Mouse (Mus musculus) midbrain, postnatal 0 days (tissue): ENCODE data around the gene Evx1. TPM values are rescaled to one million over a fixed set of nuclear protein-coding genes. Genes with fewer than 3 reads are reported as not detected.

Source experiments
- ATAC-seq: fragments of 200-750 bp; cut with Nextera tagmentation; 2 replicates; pipeline ENCODE4 v1.8.0; 2017; ENCODE audit warnings: moderate number of reproducible peaks, mild to moderate bottlenecking, moderate TSS enrichment, moderate library complexity; ENCODE audit not compliant: low FRiP score
- DNase-seq: peaks from one replicate; pipeline ENCODE4 v3.0.0-alpha.2; 2015; ENCODE audit warnings: low spot score
- H3K27ac ChIP-seq: fragments of 300-500 bp; sonication (generic); 2 replicates; pipeline ENCODE4 v1.5.1; 2014; ENCODE audit warnings: low read depth, mild to moderate bottlenecking, low read length, mixed read lengths
- H3K27me3 ChIP-seq: fragments of 300-500 bp; sonication (generic); 2 replicates; pipeline ENCODE4 v1.6.1; 2014; ENCODE audit warnings: low read length, control low read depth, mixed read lengths; ENCODE audit not compliant: insufficient read depth
- H3K36me3 ChIP-seq: fragments of 300-500 bp; sonication (generic); 2 replicates; pipeline ENCODE4 v1.6.1; 2014; ENCODE audit warnings: low read length, control low read depth, mixed read lengths; ENCODE audit not compliant: insufficient read depth
- H3K4me1 ChIP-seq: fragments of 300-500 bp; sonication (generic); 2 replicates; pipeline ENCODE4 v1.6.1; 2014; ENCODE audit warnings: mild to moderate bottlenecking, control low read depth, antibody characterized with exemption, low read length, mixed read lengths; ENCODE audit not compliant: insufficient read depth
- H3K4me2 ChIP-seq: fragments of 300-500 bp; sonication (generic); 2 replicates; pipeline ENCODE4 v1.6.1; 2014; ENCODE audit warnings: low read depth, mild to moderate bottlenecking, low read length, mixed read lengths; ENCODE audit not compliant: poor library complexity, severe bottlenecking
- H3K4me3 ChIP-seq: fragments of 300-500 bp; sonication (generic); 2 replicates; pipeline ENCODE4 v1.5.1; 2014; ENCODE audit warnings: low read depth, mild to moderate bottlenecking, low read length, moderate library complexity
- H3K9ac ChIP-seq: fragments of 300-500 bp; sonication (generic); replicated peaks from 2 replicates; pipeline ENCODE4 v1.6.1; 2014; ENCODE audit warnings: mild to moderate bottlenecking, low read length, moderate library complexity, mixed read lengths; ENCODE audit not compliant: poor library complexity, severe bottlenecking
- H3K9me3 ChIP-seq: fragments of 300-500 bp; sonication (generic); 2 replicates; pipeline ENCODE4 v1.6.1; 2016; ENCODE audit warnings: low read length, control low read depth
- CTCF ChIP-seq: IDR thresholded peaks from 2 replicates; pipeline ENCODE4 v1.5.1; 2016; ENCODE audit warnings: antibody characterized with exemption, mild to moderate bottlenecking
- WGBS: fragments of 180-500 bp; shearing (Covaris S2); extraction: QIAGEN DNeasy Blood & Tissue Kit; methylation state at CpG from one replicate; pipeline ENCODE4 v1.1.7; 2014; 5-methylcytosine and 5-hydroxymethylcytosine counted together
- polyA plus RNA-seq: library from polyadenylated mRNA; unstranded; fragments of >200 nt; fragmentation: Nextera tagmentation; extraction: Ambion mirVana; gene quantifications from 2 replicates; pipeline ENCODE4 v1.2.1, GENCODE M21; 2015
- total RNA-seq: library from RNA; depleted of rRNA; stranded (reverse); fragments of >200 nt; gene quantifications from 2 replicates; pipeline ENCODE4 v1.2.3, GENCODE M21; 2014

Evx1 gene
- total and polyA plus RNA-seq, 2 experiments from 2014 or later = 0.85 to 1.0 TPM

DNA sequence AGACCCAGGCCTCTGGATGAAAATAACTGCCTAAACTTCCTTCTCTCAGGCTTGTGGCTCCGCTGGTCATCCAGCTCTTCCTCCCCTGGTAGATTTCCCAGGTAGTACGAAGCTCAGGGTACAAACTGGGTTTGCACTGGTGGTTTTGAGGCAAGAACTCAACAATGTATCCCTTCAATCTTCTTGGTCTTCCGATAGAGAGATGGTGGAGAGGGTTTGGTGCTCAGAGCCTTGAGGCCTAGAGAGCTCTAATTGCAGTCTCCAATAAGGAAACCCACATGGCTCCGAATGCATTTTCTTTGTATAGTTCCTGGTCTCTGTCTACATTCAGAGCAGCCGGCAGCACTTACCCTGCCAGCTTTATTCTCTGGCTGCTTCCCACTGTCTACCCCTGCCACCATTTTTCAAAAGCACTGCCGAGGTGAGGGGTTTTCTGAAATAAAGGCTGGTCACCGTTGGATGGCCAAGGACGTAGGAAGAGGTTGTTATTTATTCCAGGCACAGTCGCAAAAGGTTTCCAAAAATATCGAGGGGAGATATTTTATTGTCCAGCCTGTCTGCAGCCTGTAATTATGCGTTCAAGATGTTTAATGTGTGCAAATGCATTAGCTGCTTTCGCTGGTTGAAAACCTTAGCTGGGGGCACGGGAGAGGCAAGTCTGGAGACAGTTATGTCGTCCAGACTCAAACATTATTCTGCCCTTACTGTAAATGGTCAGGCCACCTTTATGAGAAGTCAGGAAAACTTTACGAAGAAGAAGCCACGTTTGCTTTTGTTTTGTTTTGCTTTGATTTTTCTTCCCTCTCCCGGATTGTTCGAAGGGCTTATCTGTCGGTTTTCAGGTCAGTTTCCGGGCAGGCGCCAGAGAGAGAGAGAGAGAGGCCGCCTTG is 40.3 kb upstream of the Evx1 start:
- no peaks in the 10 kb centered on the region for H3K9me3 ChIP-seq
- H3K4me3 ChIP-seq = no peak overlapping the region
- WGBS = 6% methylated on average over 22 of the region's 22 CpGs
- peaks cover 92% of the 10 kb centered on the region for H3K27me3 ChIP-seq
- TF ChIP-seq CTCF = no peak
- no peak overlapping the region for H3K27ac ChIP-seq
- H3K4me2 ChIP-seq = no peak overlapping the region
- DNase-seq (no peak), ATAC-seq (no peak)
- no peaks in the 10 kb centered on the region for H3K36me3 ChIP-seq
- no peak overlapping the region for H3K9ac ChIP-seq
- H3K4me1 ChIP-seq = no peaks in the 10 kb centered on the region; the same call in 1 of the 2 replicates

DNA sequence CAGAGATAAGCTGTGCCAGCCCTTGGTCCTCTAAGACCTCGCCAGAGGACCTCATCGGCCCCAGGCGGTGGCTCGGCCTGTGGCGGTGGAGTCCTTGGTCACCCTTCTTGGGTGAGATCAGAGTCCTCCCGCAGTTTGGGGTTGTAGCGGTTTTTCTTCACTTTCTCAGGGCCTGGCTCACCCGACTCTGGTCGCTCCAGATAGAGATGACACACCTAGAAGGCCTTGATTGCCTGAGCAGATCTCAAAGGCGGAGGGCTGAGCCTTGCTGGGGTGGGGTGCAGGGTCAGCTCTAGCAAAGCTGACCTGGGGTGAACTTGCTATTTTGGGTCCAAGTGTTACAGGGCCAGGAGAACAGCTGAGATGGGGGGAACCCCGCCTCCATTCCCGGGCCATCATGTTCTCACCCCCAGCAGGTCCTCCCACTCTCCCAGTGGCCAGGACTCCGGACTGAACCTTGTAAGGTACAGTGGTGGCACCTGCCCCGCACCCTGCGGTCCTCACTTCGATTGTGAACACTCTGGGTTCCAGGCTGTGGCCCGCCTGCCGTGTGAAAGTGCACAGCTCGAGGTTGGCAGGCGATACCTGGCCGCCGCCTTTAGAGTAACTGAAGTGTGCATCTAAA is 39.5 kb upstream of the Evx1 start:
- peaks cover 87% of the 10 kb centered on the region for H3K27me3 ChIP-seq
- H3K27ac ChIP-seq = no peak overlapping the region
- H3K4me2 ChIP-seq = no peak overlapping the region

DNA sequence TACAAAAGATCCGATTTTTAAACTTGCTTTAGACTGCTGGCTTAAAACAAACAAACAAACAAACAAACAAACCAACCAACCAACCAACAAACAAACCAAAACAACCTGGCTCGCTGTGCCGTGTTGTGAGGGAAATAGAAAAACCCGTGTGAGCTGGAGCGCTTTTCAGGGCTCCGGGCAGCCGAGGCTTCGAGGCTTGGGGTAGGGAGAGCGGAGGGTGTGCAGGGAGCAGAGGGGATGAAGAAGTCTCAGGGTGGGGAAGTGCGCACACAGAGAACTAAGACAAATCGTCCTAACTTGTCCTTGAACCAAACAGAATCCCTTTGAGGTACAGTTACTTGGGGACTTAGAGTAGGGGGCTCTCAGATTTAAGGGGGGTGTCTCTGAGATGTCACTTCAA is 38.7 kb upstream of the Evx1 start:
- Histone ChIP-seq H3K9me3 (no peaks in the 10 kb centered on the region), H3K27ac (no peak overlapping the region), H3K36me3 (no peaks in the 10 kb centered on the region), H3K4me2 (no peak overlapping the region), H3K4me3 (no peak overlapping the region), H3K9ac (no peak overlapping the region), H3K27me3 (peaks cover 81% of the 10 kb centered on the region), H3K4me1 (no peaks in the 10 kb centered on the region; the same call in 1 of the 2 replicates)
- no peak for TF ChIP-seq CTCF
- WGBS = 1% methylated on average over 11 of the region's 11 CpGs
- no peak for ATAC-seq
- DNase-seq = no peak

More for the DNA sequence above, 39.5 kb upstream of the Evx1 start:
- Histone ChIP-seq H3K9me3 (no peaks in the 10 kb centered on the region), H3K9ac (no peak overlapping the region), H3K4me1 (no peaks in the 10 kb centered on the region; the same call in 1 of the 2 replicates), H3K4me3 (no peak overlapping the region), H3K36me3 (no peaks in the 10 kb centered on the region)
- ATAC-seq = no peak
- DNase-seq = no peak
- no peak for TF ChIP-seq CTCF
- whole genome bisulfite sequencing = under 1% methylated on average over 22 of the region's 22 CpGs

DNA sequence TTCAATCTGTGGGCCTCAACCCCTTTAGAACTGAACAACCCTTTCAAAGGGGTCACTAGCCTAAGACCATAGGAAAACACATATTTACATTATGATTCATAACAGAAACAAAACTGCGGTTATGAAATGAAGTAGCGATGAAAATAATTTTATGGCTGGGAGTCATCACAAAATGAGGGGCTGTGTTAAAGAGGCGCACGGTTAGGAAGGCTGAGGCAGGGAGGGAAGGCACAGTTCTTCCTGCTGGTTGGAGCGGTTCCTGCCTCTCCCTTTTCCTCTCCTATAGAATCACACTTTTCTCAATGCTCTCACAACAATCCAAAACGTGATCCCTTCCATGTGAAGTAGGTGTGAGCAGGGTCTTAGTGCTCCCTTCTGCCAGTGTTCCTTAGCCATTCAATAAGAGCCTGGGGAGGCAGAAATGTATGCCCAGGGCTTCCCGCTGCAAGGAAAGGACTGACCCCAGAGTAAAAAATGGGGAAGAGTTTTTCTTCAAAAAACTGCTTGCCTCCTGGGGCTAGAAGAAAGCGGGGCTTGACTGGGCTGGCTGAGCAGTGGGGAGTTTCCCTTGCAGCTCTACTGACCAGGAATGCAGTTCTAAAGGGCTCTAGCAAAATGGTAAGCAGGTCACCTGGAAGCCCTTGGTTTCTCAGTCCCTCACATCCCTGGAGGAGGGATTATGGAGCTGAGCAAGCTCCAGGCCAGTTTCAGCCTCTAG is 37.6 kb upstream of the Evx1 start:
- 6% methylated on average over 8 of the region's 8 CpGs for WGBS
- no peak for DNase-seq
- no peaks in the 10 kb centered on the region for H3K36me3 ChIP-seq
- H3K27me3 ChIP-seq = peaks cover 71% of the 10 kb centered on the region
- H3K27ac ChIP-seq = no peak overlapping the region
- H3K4me3 ChIP-seq = no peak overlapping the region
- H3K4me2 ChIP-seq = no peak overlapping the region
- H3K4me1 ChIP-seq = no peaks in the 10 kb centered on the region; the same call in 1 of the 2 replicates
- H3K9ac ChIP-seq = no peak overlapping the region
- H3K9me3 ChIP-seq = no peaks in the 10 kb centered on the region
- no peak for ATAC-seq
- TF ChIP-seq CTCF = no peak

DNA sequence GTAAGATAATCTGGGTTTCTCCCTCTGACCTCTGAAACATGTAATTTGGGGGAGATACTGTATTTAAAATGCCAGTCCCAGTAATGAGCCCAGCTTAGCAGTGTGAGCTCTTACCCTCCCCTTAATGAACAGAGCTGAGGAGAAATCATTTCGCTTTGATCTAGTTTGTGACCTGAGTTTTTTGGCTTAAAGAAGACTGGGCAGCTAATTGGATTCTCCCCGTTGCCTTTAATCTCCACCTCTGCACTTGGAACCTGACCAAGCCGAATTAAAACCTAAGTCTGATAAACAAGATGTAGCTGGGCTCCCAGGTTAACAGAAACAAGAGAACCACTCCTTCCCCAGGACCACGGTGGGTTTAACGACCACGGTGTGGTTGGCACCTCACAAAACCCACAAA is 36.9 kb upstream of the Evx1 start:
- no peak for TF ChIP-seq CTCF

More for the DNA sequence above, 36.9 kb upstream of the Evx1 start:
- Histone ChIP-seq H3K36me3 (no peaks in the 10 kb centered on the region), H3K9ac (no peak overlapping the region), H3K4me2 (no peak overlapping the region), H3K4me1 (no peaks in the 10 kb centered on the region), H3K27ac (no peak overlapping the region), H3K4me3 (no peak overlapping the region), H3K27me3 (peaks cover 69% of the 10 kb centered on the region), H3K9me3 (no peaks in the 10 kb centered on the region)
- 1% methylated on average over 6 of the region's 6 CpGs for WGBS
- DNase-seq (no peak), ATAC-seq (no peak)
